Mouse (Mus musculus): ENCODE measurements around the gene Fam189a2. TPM values are rescaled to one million over a fixed set of nuclear protein-coding genes. Genes with fewer than 3 reads are reported as not detected.

The Fam189a2 gene
- polyA plus RNA-seq (2015; fragmentation: Nextera tagmentation; extraction: Ambion mirVana) = 5.6 and 6.0 TPM in 2 replicates

DNA sequence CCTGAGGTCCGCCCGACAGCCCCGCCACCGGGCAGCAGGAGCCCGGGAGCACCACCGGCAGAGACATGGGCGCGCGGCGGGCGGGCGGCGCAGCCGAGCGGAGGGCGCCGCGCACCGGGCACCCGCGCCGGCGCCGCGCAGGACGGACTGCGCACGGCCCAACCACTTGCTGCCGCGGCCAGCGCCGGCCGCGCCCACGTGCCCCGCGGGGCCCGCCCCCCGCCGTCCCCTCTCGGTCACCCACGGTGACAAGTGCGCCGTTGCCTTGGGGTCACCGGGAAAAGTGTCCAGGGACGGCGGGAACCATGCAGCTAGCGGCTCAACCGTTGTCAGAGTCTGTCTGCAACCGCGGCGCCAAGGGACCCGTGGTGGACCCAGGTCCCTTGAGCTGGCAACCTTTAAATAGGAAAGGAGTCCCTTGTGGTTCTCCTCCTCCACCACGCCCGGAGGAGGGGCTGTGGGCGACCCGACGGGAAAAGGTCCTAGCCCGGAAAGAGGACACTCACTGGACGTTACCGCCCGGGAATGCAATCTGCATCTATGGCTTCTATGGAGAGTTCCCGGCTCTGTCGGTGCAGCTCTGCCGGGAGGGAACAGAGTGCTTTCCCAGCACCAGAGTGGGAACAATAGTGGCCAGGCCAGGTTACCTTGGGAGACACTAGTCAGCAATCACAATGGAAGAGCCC, at the start of gene Fam189a2:
Gene Fam189a2 (minus strand): TSS at position 149 of the 686 bp plus-strand sequence.
- peak; percentile 91 for ATAC-seq (replicated peaks; ENCODE audit: extremely low read depth, insufficient read depth, low FRiP score)
- Histone ChIP-seq H3K9ac (ENCODE audit: low read length) (peak within 1 kb of the TSS; percentile 83), H3K4me2 (ENCODE audit: low read depth, low read length) (peak within 1 kb of the TSS; percentile 82), H3K27ac (ENCODE audit: low read length) (peak within 1 kb of the TSS; percentile 92), H3K36me3 (ENCODE audit: control insufficient read depth, insufficient read depth) (peaks cover under 1% of the 10 kb centered on the region), H3K4me3 (ENCODE audit: low read length) (peak within 1 kb of the TSS; percentile 66), H3K9me3 (replicated peaks; ENCODE audit: control insufficient read depth, low read length) (0 out of 2 replicates have a peak, but pooled peaks cover under 1% of the 10 kb centered on the region), H3K4me1 (ENCODE audit: control insufficient read depth, insufficient read depth, low read length) (peaks cover 17% of the 10 kb centered on the region), H3K27me3 (ENCODE audit: control insufficient read depth, insufficient read depth, low read length) (no peaks in the 10 kb centered on the region)
- WGBS = under 1% methylated on average over 41 of the region's 65 CpGs

DNA sequence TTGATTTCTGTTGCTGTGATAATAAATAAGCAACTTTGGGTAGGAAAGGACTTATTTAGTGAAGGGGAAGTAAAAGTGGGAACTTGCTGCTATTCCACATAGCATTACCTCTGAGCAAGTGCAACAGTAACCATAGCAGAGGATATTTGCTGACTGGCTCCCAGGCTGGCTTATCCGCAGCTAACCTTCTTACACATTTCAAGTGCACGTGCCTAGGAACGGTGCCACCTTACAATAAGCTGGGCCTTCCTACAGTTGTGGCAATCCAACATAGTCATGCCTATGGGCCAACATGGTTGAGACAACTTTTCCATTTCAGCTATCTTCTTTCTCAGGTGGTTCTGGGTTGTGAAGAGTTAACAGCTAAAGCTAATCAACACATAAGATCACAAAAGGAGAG, 46.8 kb upstream of the Fam189a2 start:
- H3K4me2 ChIP-seq (ENCODE audit: low read depth, low read length) = no peak overlapping the region
- no peaks in the 10 kb centered on the region for H3K36me3 ChIP-seq (ENCODE audit: control insufficient read depth, insufficient read depth)
- no peaks in the 10 kb centered on the region for H3K27me3 ChIP-seq (ENCODE audit: control insufficient read depth, insufficient read depth, low read length)
- WGBS = 88% methylated on average over 3 of the region's 3 CpGs
- ATAC-seq (replicated peaks; ENCODE audit: extremely low read depth, insufficient read depth, low FRiP score) = no peak
- no peak overlapping the region for H3K9ac ChIP-seq (ENCODE audit: low read length)
- H3K9me3 ChIP-seq (replicated peaks; ENCODE audit: control insufficient read depth, low read length) = peaks cover 5% of the 10 kb centered on the region
- H3K4me1 ChIP-seq (ENCODE audit: control insufficient read depth, insufficient read depth, low read length) = peaks cover 14% of the 10 kb centered on the region
- H3K27ac ChIP-seq (ENCODE audit: low read length) = no peak overlapping the region
- no peak overlapping the region for H3K4me3 ChIP-seq (ENCODE audit: low read length)

DNA sequence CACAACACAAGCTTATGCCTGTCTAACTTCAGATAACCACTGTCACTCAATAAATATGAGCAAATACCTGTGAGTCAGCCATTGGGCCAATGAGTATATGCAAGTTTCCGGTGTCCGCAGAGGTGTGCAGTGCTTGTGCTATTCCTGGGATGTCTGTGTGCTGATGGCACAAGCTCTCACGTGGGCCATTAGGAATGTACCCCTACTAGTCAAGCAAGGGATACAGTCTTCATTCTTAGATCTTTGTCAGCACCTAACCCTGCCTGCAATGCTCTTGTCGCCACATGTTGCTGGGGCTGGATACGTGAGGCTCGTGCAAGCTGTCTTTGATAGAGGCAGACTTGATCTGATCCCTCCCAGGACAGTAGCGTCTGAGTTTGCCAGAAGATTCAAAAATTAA, 45.7 kb upstream of the Fam189a2 start:
- Histone ChIP-seq H3K36me3 (ENCODE audit: control insufficient read depth, insufficient read depth) (no peaks in the 10 kb centered on the region), H3K4me2 (ENCODE audit: low read depth, low read length) (no peak overlapping the region), H3K9ac (ENCODE audit: low read length) (no peak overlapping the region), H3K27ac (ENCODE audit: low read length) (no peak overlapping the region), H3K9me3 (replicated peaks; ENCODE audit: control insufficient read depth, low read length) (peaks cover 5% of the 10 kb centered on the region), H3K4me3 (ENCODE audit: low read length) (no peak overlapping the region), H3K27me3 (ENCODE audit: control insufficient read depth, insufficient read depth, low read length) (no peaks in the 10 kb centered on the region), H3K4me1 (ENCODE audit: control insufficient read depth, insufficient read depth, low read length) (peaks cover 14% of the 10 kb centered on the region)
- ATAC-seq (replicated peaks; ENCODE audit: extremely low read depth, insufficient read depth, low FRiP score) = no peak
- 66% methylated on average over 7 of the region's 7 CpGs for WGBS

DNA sequence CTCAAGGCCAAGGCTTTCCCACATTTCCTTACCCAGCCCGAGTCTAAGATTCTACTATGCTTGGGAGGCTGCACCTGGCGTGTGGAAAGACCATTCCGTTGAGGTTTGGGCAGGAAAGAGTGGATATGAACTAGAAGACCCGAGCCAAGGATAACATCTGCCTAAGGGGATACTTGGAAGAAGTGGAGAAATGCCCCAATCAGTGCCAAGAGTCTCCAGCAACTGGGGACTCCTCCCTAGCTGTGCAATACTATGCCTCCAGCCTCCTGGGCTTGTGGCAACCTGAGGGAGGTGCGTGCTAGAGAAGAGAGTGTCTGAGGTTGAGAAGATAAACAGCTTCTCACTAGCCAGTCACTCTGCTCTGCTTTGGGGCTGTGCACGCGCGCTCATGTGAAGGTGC, 45.1 kb upstream of the Fam189a2 start:
- peaks cover 10% of the 10 kb centered on the region for H3K4me1 ChIP-seq (ENCODE audit: control insufficient read depth, insufficient read depth, low read length)
- no peaks in the 10 kb centered on the region for H3K36me3 ChIP-seq (ENCODE audit: control insufficient read depth, insufficient read depth)
- WGBS = 70% methylated on average over 8 of the region's 8 CpGs
- H3K9me3 ChIP-seq (replicated peaks; ENCODE audit: control insufficient read depth, low read length) = peaks cover 5% of the 10 kb centered on the region
- no peak overlapping the region for H3K4me2 ChIP-seq (ENCODE audit: low read depth, low read length)
- ATAC-seq (replicated peaks; ENCODE audit: extremely low read depth, insufficient read depth, low FRiP score) = 0 out of 2 replicates have a peak, but pooled peaks have one; percentile 24
- H3K27ac ChIP-seq (ENCODE audit: low read length) = no peak overlapping the region
- no peaks in the 10 kb centered on the region for H3K27me3 ChIP-seq (ENCODE audit: control insufficient read depth, insufficient read depth, low read length)
- no peak overlapping the region for H3K4me3 ChIP-seq (ENCODE audit: low read length)
- no peak overlapping the region for H3K9ac ChIP-seq (ENCODE audit: low read length)

DNA sequence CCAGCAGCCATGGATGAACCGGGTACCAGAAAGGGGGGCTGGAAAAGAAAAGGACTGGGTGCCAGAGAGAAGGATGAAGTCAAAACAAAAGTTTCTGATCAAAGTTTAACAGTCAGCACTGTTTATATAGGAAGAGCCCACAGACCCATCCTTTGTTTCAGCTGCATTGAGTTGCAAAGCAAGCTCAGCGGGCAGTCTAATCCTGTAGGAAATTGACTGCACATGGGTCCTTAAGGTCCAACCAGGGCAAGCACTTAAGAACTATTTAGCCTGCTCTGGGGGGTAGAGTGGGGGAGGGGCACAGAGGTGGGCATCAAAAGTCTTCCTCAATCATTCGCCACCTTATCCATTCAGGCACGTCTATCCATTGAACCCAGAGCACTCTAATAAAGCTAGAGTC, 42.3 kb upstream of the Fam189a2 start:
- Histone ChIP-seq H3K9me3 (replicated peaks; ENCODE audit: control insufficient read depth, low read length) (peaks cover 5% of the 10 kb centered on the region), H3K27ac (ENCODE audit: low read length) (no peak overlapping the region), H3K4me1 (ENCODE audit: control insufficient read depth, insufficient read depth, low read length) (no peaks in the 10 kb centered on the region), H3K9ac (ENCODE audit: low read length) (no peak overlapping the region), H3K36me3 (ENCODE audit: control insufficient read depth, insufficient read depth) (no peaks in the 10 kb centered on the region), H3K4me3 (ENCODE audit: low read length) (no peak overlapping the region), H3K27me3 (ENCODE audit: control insufficient read depth, insufficient read depth, low read length) (no peaks in the 10 kb centered on the region), H3K4me2 (ENCODE audit: low read depth, low read length) (no peak overlapping the region)
- 72% methylated on average over 4 of the region's 4 CpGs for WGBS
- no peak for ATAC-seq (replicated peaks; ENCODE audit: extremely low read depth, insufficient read depth, low FRiP score)

DNA sequence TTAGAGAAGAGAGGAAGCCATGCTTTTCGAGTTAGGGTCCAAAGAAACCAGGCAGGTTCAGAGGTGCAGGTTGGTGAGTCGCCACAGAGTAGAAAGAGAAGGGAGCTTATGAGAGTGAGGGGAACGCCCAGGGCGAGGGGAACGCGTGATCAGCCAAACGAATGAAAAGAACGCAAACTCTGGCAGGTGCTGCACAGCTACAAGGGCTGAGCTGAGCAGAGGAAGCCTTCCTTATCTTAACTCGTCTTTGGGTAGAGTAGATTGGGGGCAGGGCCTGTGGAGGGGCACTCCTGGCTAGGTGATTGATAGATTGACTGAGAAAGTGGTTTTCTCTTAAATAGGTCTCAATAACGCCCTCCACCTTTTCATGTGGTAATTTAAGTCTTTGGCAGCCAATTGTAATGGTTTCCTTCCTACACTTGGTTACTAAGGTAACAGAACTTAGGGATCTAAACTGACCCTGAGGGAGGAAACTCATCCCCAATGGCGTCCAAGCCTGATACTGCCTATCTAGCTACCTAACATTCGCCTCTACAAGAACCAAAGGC, 33.6 kb upstream of the Fam189a2 start:
- 50% methylated on average over 12 of the region's 12 CpGs for WGBS
- H3K4me3 ChIP-seq (ENCODE audit: low read length) = no peak overlapping the region
- H3K27me3 ChIP-seq (ENCODE audit: control insufficient read depth, insufficient read depth, low read length) = no peaks in the 10 kb centered on the region
- H3K9me3 ChIP-seq (replicated peaks; ENCODE audit: control insufficient read depth, low read length) = no peaks in the 10 kb centered on the region
- no peak overlapping the region for H3K4me2 ChIP-seq (ENCODE audit: low read depth, low read length)
- no peaks in the 10 kb centered on the region for H3K4me1 ChIP-seq (ENCODE audit: control insufficient read depth, insufficient read depth, low read length)
- no peak for ATAC-seq (replicated peaks; ENCODE audit: extremely low read depth, insufficient read depth, low FRiP score)
- no peaks in the 10 kb centered on the region for H3K36me3 ChIP-seq (ENCODE audit: control insufficient read depth, insufficient read depth)
- H3K9ac ChIP-seq (ENCODE audit: low read length) = no peak overlapping the region
- no peak overlapping the region for H3K27ac ChIP-seq (ENCODE audit: low read length)

DNA sequence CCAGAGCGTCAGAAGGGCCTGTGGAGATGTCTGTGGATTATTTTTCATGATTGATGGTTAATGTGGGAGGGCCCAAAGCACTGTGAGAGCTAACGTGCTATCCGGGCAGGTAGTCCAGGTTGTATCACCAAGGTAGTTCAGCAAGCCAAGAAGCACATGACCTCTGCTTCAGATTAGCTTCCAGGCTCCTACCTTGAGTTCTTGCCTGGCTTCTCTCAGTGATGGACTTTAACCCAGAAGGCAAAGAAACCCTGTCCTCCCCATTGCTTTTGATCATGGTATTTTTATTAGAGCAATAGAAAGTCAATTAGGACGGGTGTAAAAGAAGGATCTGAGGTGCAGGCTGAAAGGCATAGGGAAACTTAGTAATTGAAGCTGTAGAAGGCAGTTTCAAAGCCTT, 32.8 kb upstream of the Fam189a2 start:
- Histone ChIP-seq H3K4me1 (ENCODE audit: control insufficient read depth, insufficient read depth, low read length) (peaks cover 4% of the 10 kb centered on the region; the same call in 1 of the 2 replicates), H3K27me3 (ENCODE audit: control insufficient read depth, insufficient read depth, low read length) (no peaks in the 10 kb centered on the region), H3K9ac (ENCODE audit: low read length) (no peak overlapping the region), H3K4me2 (ENCODE audit: low read depth, low read length) (no peak overlapping the region), H3K4me3 (ENCODE audit: low read length) (no peak overlapping the region), H3K36me3 (ENCODE audit: control insufficient read depth, insufficient read depth) (no peaks in the 10 kb centered on the region), H3K27ac (ENCODE audit: low read length) (no peak overlapping the region), H3K9me3 (replicated peaks; ENCODE audit: control insufficient read depth, low read length) (no peaks in the 10 kb centered on the region)
- no peak for ATAC-seq (replicated peaks; ENCODE audit: extremely low read depth, insufficient read depth, low FRiP score)
- 76% methylated on average over 4 of the region's 4 CpGs for WGBS

DNA sequence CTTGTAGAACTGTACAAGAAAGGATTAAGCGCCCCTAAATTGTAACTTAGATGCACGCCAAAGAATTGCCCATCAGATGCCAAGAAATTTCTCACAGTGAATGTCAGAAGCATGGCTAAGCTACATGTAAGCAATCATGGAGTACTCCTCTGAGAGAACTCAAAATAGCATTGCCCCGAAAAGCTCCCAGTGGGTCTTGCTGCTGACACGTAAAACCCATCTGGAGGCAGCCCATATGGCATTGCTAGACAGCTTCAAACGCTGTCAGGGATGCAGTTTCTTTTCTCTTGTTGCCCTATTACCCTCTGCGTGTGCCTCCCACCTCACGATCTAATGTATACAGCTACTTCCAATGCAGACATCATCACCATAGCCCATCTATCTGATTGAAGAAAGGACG, 28.0 kb upstream of the Fam189a2 start:
- no peak for ATAC-seq (replicated peaks; ENCODE audit: extremely low read depth, insufficient read depth, low FRiP score)
- Histone ChIP-seq H3K27ac (ENCODE audit: low read length) (peak overlapping the region; percentile 93), H3K27me3 (ENCODE audit: control insufficient read depth, insufficient read depth, low read length) (no peaks in the 10 kb centered on the region), H3K9me3 (replicated peaks; ENCODE audit: control insufficient read depth, low read length) (peaks cover 7% of the 10 kb centered on the region; the same call in 1 of the 2 replicates), H3K4me3 (ENCODE audit: low read length) (no peak overlapping the region), H3K4me2 (ENCODE audit: low read depth, low read length) (no peak overlapping the region), H3K9ac (ENCODE audit: low read length) (no peak overlapping the region), H3K36me3 (ENCODE audit: control insufficient read depth, insufficient read depth) (no peaks in the 10 kb centered on the region; the same call in 1 of the 2 replicates), H3K4me1 (ENCODE audit: control insufficient read depth, insufficient read depth, low read length) (peaks cover 23% of the 10 kb centered on the region)
- 58% methylated on average over 8 of the region's 8 CpGs for WGBS

DNA sequence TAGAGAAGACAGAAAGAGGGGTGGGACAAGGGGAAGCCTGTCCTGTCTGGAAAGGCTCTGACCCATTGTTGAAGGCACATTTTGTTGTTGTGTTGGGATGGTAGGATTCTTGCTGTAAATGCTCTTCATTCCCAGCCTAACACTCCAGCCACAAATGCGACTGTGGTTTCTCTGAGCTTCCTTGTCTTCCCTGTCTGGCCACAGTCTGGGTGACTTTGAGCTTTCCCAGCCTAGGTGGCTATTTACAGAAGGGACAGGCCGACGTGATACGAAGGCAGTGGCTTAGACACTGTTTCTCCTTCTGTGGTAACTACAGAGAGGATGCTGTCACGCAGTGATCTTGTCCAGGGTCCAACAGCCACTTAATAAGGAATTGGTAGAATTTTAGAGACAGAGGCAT, 27.2 kb upstream of the Fam189a2 start:
- H3K36me3 ChIP-seq (ENCODE audit: control insufficient read depth, insufficient read depth) = no peaks in the 10 kb centered on the region; the same call in 1 of the 2 replicates
- WGBS = 35% methylated on average over 5 of the region's 5 CpGs
- no peak overlapping the region for H3K4me3 ChIP-seq (ENCODE audit: low read length)
- peaks cover 7% of the 10 kb centered on the region; the same call in 1 of the 2 replicates for H3K9me3 ChIP-seq (replicated peaks; ENCODE audit: control insufficient read depth, low read length)
- peak; percentile 74 for ATAC-seq (replicated peaks; ENCODE audit: extremely low read depth, insufficient read depth, low FRiP score)
- H3K27me3 ChIP-seq (ENCODE audit: control insufficient read depth, insufficient read depth, low read length) = no peaks in the 10 kb centered on the region
- peak overlapping the region; percentile 93 for H3K27ac ChIP-seq (ENCODE audit: low read length)
- H3K4me1 ChIP-seq (ENCODE audit: control insufficient read depth, insufficient read depth, low read length) = peaks cover 27% of the 10 kb centered on the region
- no peak overlapping the region for H3K9ac ChIP-seq (ENCODE audit: low read length)
- no peak overlapping the region for H3K4me2 ChIP-seq (ENCODE audit: low read depth, low read length)

All from heart, embryonic 16.5 days (tissue).